Mouse (Mus musculus): Measurements from ENCODE around the gene Tifa. TPM values are rescaled to one million over a fixed set of nuclear protein-coding genes. Genes with fewer than 3 reads are reported as not detected.

Gene Tifa
- polyA plus RNA-seq, 1 experiment from 2014 or later: 3.6 TPM

DNA sequence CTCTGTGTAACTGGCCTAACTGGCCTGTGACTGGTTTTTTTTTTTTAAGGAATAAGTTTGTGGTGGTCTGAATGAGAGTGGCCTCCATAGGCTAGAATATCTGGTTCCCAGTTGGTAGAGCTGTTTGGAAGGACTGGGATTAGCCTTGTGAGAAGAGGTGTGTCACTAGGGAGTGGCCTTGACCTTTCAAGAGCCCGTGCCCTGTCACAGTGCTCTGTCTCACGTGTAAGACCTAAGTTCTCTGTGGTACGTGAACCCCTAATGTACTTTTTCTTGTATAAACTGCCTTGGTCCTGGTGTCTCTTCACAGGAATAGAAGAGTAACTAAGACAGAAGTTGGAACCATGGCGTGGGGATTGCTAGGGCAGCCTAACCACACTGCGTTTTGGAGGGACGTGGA, 16.4 kb downstream of the Tifa start:
- no peak for ATAC-seq (ENCODE audit: insufficient number of reproducible peaks, low FRiP score, low TSS enrichment, low read depth)
- H3K36me3 ChIP-seq: peaks cover 22% of the 10 kb centered on the region
- no peak overlapping the region for H3K9ac ChIP-seq
- no peak overlapping the region for H3K4me2 ChIP-seq (replicated peaks)
- H3K27me3 ChIP-seq: no peaks in the 10 kb centered on the region
- no peak overlapping the region for H3K4me3 ChIP-seq (replicated peaks)
- 93% methylated on average over 6 of the region's 6 CpGs for WGBS
- H3K4me1 ChIP-seq: peaks cover 8% of the 10 kb centered on the region; the same call in 1 of the 2 replicates
- H3K9me3 ChIP-seq (replicated peaks): no peaks in the 10 kb centered on the region
- H3K27ac ChIP-seq (replicated peaks): no peak overlapping the region

DNA sequence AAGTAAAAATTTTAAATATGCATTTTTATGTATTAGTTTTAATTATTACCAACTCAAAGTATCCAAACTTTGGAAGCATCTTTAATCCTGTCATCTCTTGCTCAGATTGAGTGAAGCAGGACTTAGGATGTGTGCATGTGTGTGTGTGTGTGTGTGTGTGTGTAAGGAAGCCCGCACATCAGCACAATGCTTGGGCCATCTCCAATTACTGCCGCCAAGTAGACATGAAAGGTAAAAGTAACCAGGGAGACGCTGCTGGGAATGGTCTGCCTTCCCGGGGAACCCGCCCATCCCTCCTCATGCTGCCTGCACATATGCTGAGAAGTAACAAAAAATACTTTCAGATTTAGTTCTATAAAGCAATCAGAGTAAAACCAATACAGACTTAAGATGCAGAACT, 18.2 kb downstream of the Tifa start:
- Histone ChIP-seq H3K9ac (no peak overlapping the region), H3K36me3 (peaks cover 32% of the 10 kb centered on the region), H3K27me3 (no peaks in the 10 kb centered on the region), H3K4me3 (replicated peaks) (no peak overlapping the region), H3K27ac (replicated peaks) (no peak overlapping the region), H3K9me3 (replicated peaks) (no peaks in the 10 kb centered on the region), H3K4me1 (peaks cover 8% of the 10 kb centered on the region; the same call in 1 of the 2 replicates), H3K4me2 (replicated peaks) (no peak overlapping the region)
- 57% methylated on average over 5 of the region's 5 CpGs for WGBS
- ATAC-seq (ENCODE audit: insufficient number of reproducible peaks, low FRiP score, low TSS enrichment, low read depth): no peak

DNA sequence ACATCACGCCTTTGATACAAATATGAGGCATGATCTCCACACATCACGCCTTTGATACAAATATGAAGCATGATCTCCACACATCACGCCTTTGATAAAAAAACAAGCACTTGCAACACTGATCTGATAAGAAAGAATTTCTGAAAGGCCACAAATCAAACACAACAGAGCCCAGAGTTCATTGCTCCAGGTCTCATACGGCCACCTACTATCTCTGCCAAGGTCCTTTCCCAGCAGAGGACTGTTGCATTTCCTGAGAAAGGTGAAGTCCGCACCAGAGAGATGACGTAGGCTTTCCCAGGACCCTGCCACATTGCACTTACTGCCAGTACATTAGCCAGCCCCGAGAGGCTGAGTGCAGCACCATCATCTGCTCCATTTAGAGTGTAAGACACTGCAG, 19.5 kb downstream of the Tifa start:
- H3K4me3 ChIP-seq (replicated peaks): no peak overlapping the region
- H3K27me3 ChIP-seq: no peaks in the 10 kb centered on the region
- 85% methylated on average over 7 of the region's 7 CpGs for WGBS
- H3K27ac ChIP-seq (replicated peaks): no peak overlapping the region
- H3K9me3 ChIP-seq (replicated peaks): no peaks in the 10 kb centered on the region
- no peak overlapping the region for H3K4me2 ChIP-seq (replicated peaks)
- H3K4me1 ChIP-seq: peaks cover 8% of the 10 kb centered on the region; the same call in 1 of the 2 replicates
- no peak for ATAC-seq (ENCODE audit: insufficient number of reproducible peaks, low FRiP score, low TSS enrichment, low read depth)
- peaks cover 40% of the 10 kb centered on the region for H3K36me3 ChIP-seq
- no peak overlapping the region for H3K9ac ChIP-seq

DNA sequence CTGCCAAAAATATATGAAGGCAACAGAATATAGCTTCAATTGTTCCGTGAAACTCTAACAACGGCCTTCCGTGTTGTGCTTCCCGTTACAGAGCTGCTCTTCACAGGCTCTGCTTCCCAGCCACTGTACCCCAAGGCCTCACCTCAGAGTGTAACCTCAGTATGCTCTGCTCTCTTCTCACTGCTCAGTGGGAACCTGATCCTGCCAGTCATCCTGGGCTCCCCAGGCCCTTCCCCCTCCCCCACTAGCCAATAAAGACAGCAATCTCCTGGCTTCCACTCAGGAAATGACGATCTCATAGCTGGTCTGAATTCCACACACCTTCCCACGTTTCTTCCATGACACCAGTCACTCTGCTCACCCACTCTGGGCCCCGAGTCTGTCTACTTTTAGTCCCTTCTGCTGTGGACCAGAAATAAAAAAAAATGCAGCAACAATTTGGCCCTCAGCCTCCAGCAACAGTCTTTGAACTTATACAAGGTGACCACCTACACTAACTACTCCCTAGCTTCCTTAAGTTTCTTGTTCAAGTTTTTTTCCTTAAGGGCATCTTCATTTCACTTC, 27.6 kb downstream of the Tifa start:
- no peaks in the 10 kb centered on the region for H3K27me3 ChIP-seq
- no peak overlapping the region for H3K4me3 ChIP-seq (replicated peaks)
- no peak for ATAC-seq (ENCODE audit: insufficient number of reproducible peaks, low FRiP score, low TSS enrichment, low read depth)
- 54% methylated on average over 7 of the region's 7 CpGs for WGBS
- H3K4me2 ChIP-seq (replicated peaks): no peak overlapping the region
- H3K27ac ChIP-seq (replicated peaks): no peak overlapping the region
- H3K9ac ChIP-seq: no peak overlapping the region
- peaks cover 33% of the 10 kb centered on the region for H3K36me3 ChIP-seq
- no peaks in the 10 kb centered on the region for H3K9me3 ChIP-seq (replicated peaks)
- no peaks in the 10 kb centered on the region for H3K4me1 ChIP-seq

DNA sequence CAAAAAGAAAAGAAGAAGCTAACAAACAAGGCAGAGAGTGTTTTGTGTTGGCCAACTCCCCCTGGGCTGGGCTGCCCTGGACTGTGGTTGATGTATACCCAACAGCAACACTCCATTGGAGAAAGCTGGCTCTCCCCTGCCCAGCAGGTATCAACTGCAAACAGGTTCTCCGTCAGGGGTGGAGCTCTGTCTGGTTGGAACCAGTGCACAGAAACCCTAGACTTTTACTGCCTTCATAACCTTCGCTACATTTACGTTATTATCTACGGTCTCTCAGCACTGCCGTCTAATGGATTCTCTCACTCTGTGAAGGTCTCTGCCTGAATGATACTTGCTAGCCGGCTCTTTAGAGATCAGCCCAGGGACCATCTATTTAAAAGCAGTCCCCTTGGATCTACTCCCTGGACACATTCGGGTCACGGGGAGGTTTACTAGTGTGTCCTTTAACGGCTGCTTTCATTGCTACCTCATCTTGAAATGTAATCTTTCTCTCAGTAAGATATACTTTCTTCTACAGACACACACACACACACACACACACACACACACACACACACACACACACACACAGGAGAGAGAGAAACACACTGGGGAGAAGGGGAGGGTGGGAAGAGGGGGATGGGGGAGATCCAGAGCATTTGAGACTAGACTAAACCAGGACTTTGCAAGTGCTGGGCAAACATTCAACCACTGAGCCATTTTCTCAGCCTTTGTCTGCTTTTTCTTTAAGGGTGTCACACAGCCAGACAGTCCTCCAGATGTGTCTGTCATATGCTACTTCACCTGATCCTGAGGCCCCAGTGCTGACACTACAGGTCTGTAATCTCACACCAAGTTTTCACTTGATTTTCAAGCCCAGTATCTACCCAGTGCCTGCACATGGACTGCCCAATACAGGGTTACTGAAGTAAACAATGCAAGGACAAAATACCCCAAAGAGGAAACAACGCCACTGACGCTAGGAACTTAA, 29.4 kb downstream of the Tifa start:
- WGBS: 75% methylated on average over 11 of the region's 11 CpGs
- Histone ChIP-seq H3K27ac (replicated peaks) (no peak overlapping the region), H3K9me3 (replicated peaks) (no peaks in the 10 kb centered on the region), H3K4me3 (replicated peaks) (no peak overlapping the region), H3K9ac (no peak overlapping the region), H3K4me1 (no peaks in the 10 kb centered on the region), H3K27me3 (no peaks in the 10 kb centered on the region), H3K36me3 (peaks cover 25% of the 10 kb centered on the region), H3K4me2 (replicated peaks) (no peak overlapping the region)
- ATAC-seq (ENCODE audit: insufficient number of reproducible peaks, low FRiP score, low TSS enrichment, low read depth): 0 out of 2 replicates have a peak, but pooled peaks have one; percentile 29

DNA sequence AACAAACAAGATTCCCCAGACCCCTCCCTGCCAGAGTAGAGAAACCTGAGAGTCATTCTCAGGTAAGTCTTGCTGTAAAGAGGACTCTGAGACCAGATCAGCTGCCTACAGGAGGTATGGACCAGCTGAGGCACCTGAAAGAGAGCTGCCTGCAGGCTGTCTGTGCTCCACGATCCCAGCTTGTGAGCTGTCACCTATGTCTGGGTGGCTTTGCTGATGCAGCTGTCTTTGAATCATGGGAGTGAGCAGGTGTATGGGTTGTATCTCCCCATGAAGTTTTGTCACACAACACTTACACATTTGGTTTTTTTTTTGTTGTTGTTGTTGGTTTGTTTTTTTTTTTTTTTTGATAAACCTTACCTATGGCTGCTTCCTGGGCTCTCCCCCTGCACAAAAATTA, 30.8 kb downstream of the Tifa start:
- Histone ChIP-seq H3K27me3 (no peaks in the 10 kb centered on the region), H3K4me1 (no peaks in the 10 kb centered on the region), H3K36me3 (peaks cover 23% of the 10 kb centered on the region), H3K27ac (replicated peaks) (no peak overlapping the region), H3K4me2 (replicated peaks) (no peak overlapping the region), H3K9me3 (replicated peaks) (no peaks in the 10 kb centered on the region), H3K4me3 (replicated peaks) (no peak overlapping the region), H3K9ac (no peak overlapping the region)
- WGBS: 63% methylated on average over 1 of the region's 1 CpGs
- ATAC-seq (ENCODE audit: insufficient number of reproducible peaks, low FRiP score, low TSS enrichment, low read depth): no peak

DNA sequence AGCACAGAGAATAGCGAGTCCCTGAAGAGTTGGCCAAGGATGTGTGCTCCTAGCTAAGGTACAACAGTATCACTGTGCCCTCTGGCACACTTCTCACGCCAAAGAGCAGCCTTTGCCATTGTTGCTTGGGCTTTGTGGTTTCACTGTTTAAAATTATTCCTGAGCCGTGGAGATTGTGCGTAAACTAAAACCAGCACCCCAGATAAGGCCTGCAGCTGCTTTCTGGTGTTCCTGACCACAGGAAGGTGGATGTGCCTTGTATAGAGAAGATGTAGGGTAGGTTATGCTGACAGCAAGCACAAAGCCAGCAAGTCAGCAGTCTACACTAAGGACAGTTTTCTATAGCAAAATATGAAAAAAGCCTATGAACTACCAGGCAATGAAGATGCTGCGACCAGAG, 31.6 kb downstream of the Tifa start:
- no peak overlapping the region for H3K4me2 ChIP-seq (replicated peaks)
- no peak overlapping the region for H3K4me3 ChIP-seq (replicated peaks)
- WGBS: 70% methylated on average over 5 of the region's 5 CpGs
- peaks cover 21% of the 10 kb centered on the region for H3K36me3 ChIP-seq
- no peak for ATAC-seq (ENCODE audit: insufficient number of reproducible peaks, low FRiP score, low TSS enrichment, low read depth)
- no peak overlapping the region for H3K9ac ChIP-seq
- H3K4me1 ChIP-seq: no peaks in the 10 kb centered on the region
- no peaks in the 10 kb centered on the region for H3K27me3 ChIP-seq
- H3K27ac ChIP-seq (replicated peaks): no peak overlapping the region
- no peaks in the 10 kb centered on the region for H3K9me3 ChIP-seq (replicated peaks)

DNA sequence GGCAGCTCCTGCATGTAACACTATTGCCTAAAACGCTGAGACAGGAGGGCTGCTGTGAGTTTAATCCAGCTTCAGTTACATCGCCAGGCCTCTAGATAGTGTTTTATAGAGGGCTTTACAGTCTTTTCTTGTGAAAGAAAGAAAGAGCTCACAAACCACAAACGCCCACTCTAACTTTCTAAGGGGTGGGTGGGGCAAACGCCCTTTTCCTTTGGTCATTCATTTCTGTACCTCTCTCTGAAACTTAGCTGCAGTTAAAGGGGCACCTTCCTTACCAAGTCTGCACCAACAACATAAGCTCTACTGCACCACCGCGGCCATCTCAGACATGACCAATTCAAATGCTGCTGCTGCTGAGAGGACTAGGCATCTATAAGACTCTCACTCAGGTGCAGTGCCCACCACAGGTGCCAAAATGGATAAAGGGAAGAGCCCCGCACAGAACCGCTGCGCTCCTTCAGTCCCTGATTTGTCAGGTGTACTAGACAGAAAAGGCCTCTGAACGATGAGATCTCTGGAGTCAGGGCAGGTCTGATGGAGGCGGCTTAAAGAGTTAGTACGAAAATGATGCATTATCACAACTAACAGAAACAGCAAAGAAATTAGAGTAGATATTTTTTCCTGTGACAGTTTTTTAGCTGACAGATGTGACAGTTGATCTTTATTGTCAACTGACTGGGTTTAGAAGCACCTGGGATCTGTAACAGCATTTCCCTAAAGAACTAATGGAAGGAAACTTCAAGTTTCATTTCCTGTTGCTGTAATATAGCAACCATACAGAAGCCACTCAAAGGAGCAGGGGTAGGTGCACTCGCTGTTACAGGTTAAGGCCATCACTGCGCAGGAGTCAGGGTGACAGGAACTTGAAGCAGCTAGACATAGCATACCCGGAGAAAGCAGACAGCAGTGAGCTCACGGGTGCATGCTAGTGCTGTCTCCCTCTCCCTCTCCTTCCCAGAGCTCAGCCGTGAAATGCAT, 34.6 kb downstream of the Tifa start:
- H3K4me3 ChIP-seq (replicated peaks): no peak overlapping the region
- H3K27me3 ChIP-seq: no peaks in the 10 kb centered on the region
- H3K36me3 ChIP-seq: peaks cover 13% of the 10 kb centered on the region; the same call in 1 of the 2 replicates
- ATAC-seq (ENCODE audit: insufficient number of reproducible peaks, low FRiP score, low TSS enrichment, low read depth): no peak
- H3K4me2 ChIP-seq (replicated peaks): no peak overlapping the region
- no peak overlapping the region for H3K9ac ChIP-seq
- H3K27ac ChIP-seq (replicated peaks): no peak overlapping the region
- no peaks in the 10 kb centered on the region for H3K9me3 ChIP-seq (replicated peaks)
- peaks cover 9% of the 10 kb centered on the region for H3K4me1 ChIP-seq
- WGBS: 83% methylated on average over 17 of the region's 17 CpGs

DNA sequence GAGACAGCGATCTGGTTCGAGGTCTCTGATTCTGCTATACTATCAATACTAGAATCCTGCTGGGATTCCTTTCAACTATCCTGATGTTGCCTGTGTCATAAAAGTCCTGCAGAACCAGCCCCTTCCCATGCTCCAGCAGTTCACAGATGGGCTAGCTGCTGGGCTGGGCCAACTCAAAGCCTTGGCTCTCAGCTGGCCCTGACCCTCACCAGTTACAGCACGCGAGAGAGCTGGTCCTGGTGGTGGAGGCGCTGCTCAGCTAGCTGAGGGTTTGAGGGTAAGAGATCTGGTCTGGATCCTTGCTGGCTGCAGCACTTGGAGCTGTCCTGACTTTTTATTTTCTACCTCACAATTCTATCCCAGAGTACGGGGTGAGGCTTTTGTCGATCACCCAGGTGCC, 36.9 kb downstream of the Tifa start:
- WGBS: 85% methylated on average over 7 of the region's 7 CpGs
- no peaks in the 10 kb centered on the region for H3K27me3 ChIP-seq
- no peak overlapping the region for H3K9ac ChIP-seq
- peaks cover 9% of the 10 kb centered on the region for H3K4me1 ChIP-seq
- H3K36me3 ChIP-seq: peaks cover 8% of the 10 kb centered on the region; the same call in 1 of the 2 replicates
- no peak overlapping the region for H3K4me2 ChIP-seq (replicated peaks)
- no peak overlapping the region for H3K27ac ChIP-seq (replicated peaks)
- no peak for ATAC-seq (ENCODE audit: insufficient number of reproducible peaks, low FRiP score, low TSS enrichment, low read depth)
- no peak overlapping the region for H3K4me3 ChIP-seq (replicated peaks)
- H3K9me3 ChIP-seq (replicated peaks): no peaks in the 10 kb centered on the region

DNA sequence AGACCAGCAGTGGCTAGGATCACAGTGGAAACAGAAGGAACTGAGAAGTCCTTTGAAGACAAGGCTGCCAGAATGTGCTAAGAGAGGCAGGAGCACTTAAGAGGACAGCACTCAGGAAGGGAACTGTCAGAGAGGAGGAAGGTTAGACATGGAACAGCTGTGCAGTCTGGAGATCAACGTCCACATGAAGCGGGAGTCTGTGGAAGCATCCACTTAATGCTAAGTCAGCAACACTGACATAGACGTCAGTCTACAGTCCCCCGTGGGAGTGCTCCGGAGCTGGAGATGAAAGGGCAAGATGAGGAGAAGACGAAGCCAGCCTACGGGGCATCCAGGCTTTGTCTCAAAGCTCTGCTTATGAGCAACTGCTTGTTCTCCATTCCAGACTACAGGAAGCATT, 37.5 kb downstream of the Tifa start:
- no peak for ATAC-seq (ENCODE audit: insufficient number of reproducible peaks, low FRiP score, low TSS enrichment, low read depth)
- H3K27ac ChIP-seq (replicated peaks): no peak overlapping the region
- H3K9me3 ChIP-seq (replicated peaks): no peaks in the 10 kb centered on the region

DNA sequence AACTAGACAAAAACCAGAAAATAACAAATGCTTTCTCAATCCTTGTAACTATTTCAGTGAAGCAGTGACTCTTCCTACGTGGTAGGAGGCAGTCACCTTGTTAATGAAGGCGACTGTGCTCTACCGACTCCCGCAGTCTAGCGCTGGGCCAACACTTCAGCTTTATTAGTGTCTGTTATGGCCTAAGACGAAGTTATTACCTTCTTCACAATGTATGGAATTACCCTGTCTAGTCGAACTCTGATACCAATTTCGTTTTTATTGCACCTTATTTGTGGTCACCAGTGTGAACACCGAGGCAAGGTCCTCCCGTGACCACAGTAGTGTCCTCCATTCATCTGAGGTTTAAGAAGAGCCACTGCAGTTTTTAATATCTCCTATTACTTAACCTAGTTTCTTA, 40.6 kb downstream of the Tifa start:
- Histone ChIP-seq H3K4me2 (replicated peaks) (no peak overlapping the region), H3K27me3 (no peaks in the 10 kb centered on the region), H3K36me3 (no peaks in the 10 kb centered on the region), H3K27ac (replicated peaks) (no peak overlapping the region), H3K4me3 (replicated peaks) (no peak overlapping the region), H3K4me1 (peaks cover 9% of the 10 kb centered on the region), H3K9me3 (replicated peaks) (no peaks in the 10 kb centered on the region), H3K9ac (no peak overlapping the region)
- ATAC-seq (ENCODE audit: insufficient number of reproducible peaks, low FRiP score, low TSS enrichment, low read depth): no peak
- WGBS: 93% methylated on average over 10 of the region's 10 CpGs

More for the DNA sequence above, 37.5 kb downstream of the Tifa start:
- H3K36me3 ChIP-seq: peaks cover 3% of the 10 kb centered on the region; the same call in 1 of the 2 replicates
- peaks cover 9% of the 10 kb centered on the region for H3K4me1 ChIP-seq
- no peak overlapping the region for H3K4me2 ChIP-seq (replicated peaks)
- H3K27me3 ChIP-seq: no peaks in the 10 kb centered on the region
- no peak overlapping the region for H3K4me3 ChIP-seq (replicated peaks)
- 33% methylated on average over 7 of the region's 7 CpGs for WGBS
- no peak overlapping the region for H3K9ac ChIP-seq

Data from embryonic facial prominence, embryonic 15.5 days (tissue).